Mouse (Mus musculus): Measurements from ENCODE around the gene Ccin. TPM values are rescaled to one million over a fixed set of nuclear protein-coding genes. Genes with fewer than 3 reads are reported as not detected.

Gene Ccin
- total and polyA plus RNA-seq, 3 experiments: not detected

DNA sequence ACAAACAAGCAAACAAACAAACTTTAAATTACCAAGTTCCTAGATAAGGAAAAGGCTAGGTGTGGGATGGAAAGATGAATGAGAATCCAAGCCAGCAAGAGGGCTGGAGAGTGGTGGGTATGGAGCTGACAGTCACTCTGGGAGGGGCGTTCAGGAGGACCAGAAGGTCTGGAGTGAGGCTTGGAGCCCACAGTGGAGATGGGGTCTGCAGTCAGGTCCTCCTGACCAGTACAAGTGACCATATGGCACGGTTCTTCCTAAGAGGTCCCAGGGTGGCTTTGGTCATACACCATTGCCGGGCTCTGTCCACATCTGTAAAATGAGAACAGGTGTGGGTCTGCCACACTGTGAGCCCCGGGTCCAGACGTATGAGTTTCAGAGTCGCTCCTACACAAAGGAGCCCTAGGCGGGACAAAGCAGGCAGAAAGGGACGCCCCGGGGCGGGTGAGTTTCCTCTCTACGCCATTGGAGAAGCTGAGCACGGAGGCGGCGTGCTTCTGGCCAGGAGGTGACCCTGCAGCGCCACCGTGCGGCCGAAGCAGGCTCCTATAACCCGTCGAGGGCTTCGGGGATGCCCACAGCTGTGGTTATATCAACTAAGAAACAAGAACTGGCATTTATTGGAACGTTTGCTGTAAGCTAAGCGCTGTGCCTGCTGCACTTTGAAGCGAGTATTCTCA is 1.1 kb upstream of the Ccin start:
- Histone ChIP-seq H3K9ac (ENCODE audit: insufficient read depth, low read depth) (peak overlapping the region; percentile 35), H3K9me3 (replicated peaks; ENCODE audit: low read length) (no peaks in the 10 kb centered on the region), H3K4me2 (ENCODE audit: insufficient read depth, low read depth, poor library complexity, severe bottlenecking) (peak overlapping the region; percentile 35; the same call in 1 of the 2 replicates), H3K4me1 (ENCODE audit: control insufficient read depth in 1 of 2, insufficient read depth in 2 of 2) (peaks cover 10 to 52% of the 10 kb centered on the region in 2 experiments; a peak in 3 of 4 replicates), H3K4me3 (replicated peaks in 1 of 3; ENCODE audit: low read depth in 2 of 3, low read length in 2 of 3, poor library complexity in 1 of 3) (peak overlapping the region in 1 of 3 experiments; percentile 29), H3K36me3 (replicated peaks in 1 of 2; ENCODE audit: control insufficient read depth in 1 of 2, insufficient read depth in 1 of 2, low read length in 1 of 2) (peaks cover 15 to 31% of the 10 kb centered on the region in 2 experiments), H3K27me3 (replicated peaks) (no peaks in the 10 kb centered on the region), H3K79me2 (replicated peaks; ENCODE audit: control insufficient read depth, extremely low read depth, insufficient read depth, poor library complexity, severe bottlenecking) (no peaks in the 10 kb centered on the region), H3K27ac (ENCODE audit: insufficient read depth, low read depth) (no peak overlapping the region)
- TF ChIP-seq KAT2A (IDR thresholded peaks at IDR 0.05; ENCODE audit: insufficient replicate concordance, low read length) (no peak), TCF12 (IDR thresholded peaks at IDR 0.05; ENCODE audit: low read depth, low read length) (peak; percentile 42; the same call in 1 of the 2 replicates), ZNF384 (IDR thresholded peaks at IDR 0.05; ENCODE audit: low read depth, low read length) (no peak), ZC3H11A (IDR thresholded peaks at IDR 0.05; ENCODE audit: low read depth, low read length) (peak; percentile 97), BHLHE40 (IDR thresholded peaks at IDR 0.05; ENCODE audit: low read depth, low read length) (0 out of 2 replicates have a peak, but pooled peaks have one; percentile 25), MAZ (IDR thresholded peaks at IDR 0.05; ENCODE audit: low read depth, low read length) (no peak), NELFE (IDR thresholded peaks at IDR 0.05; ENCODE audit: low read depth, low read length) (peak; percentile 37; the same call in 1 of the 2 replicates), MAX (IDR thresholded peaks at IDR 0.05; ENCODE audit: low read length) (peak; percentile 86), CHD1 (IDR thresholded peaks at IDR 0.05; ENCODE audit: low read depth, low read length) (no peak), CTCF (conservative IDR thresholded peaks at IDR 0.05 in 1 of 2, IDR thresholded peaks at IDR 0.05 in 1 of 2; ENCODE audit: low read depth in 2 of 2, low read length in 2 of 2) (peak; percentile 27 to 99; a peak in 3 of 4 replicates), GABPA (IDR thresholded peaks at IDR 0.05; ENCODE audit: insufficient replicate concordance, low read depth, low read length) (no peak), IRF4 (IDR thresholded peaks at IDR 0.05; ENCODE audit: low read depth, low read length) (peak; percentile 43; the same call in 1 of the 2 replicates), CHD2 (IDR thresholded peaks at IDR 0.05; ENCODE audit: low read length) (no peak), RAD21 (IDR thresholded peaks at IDR 0.05; ENCODE audit: low read depth, low read length) (peak; percentile 100), JUND (conservative IDR thresholded peaks at IDR 0.05; ENCODE audit: low read depth, low read length) (no peak), HCFC1 (IDR thresholded peaks at IDR 0.05; ENCODE audit: low read depth, low read length) (no peak), MYC (IDR thresholded peaks at IDR 0.05; ENCODE audit: low read depth, low read length) (peak; percentile 87), MEF2A (IDR thresholded peaks at IDR 0.05; ENCODE audit: borderline replicate concordance, low read depth, low read length) (peak; percentile 54; the same call in 1 of the 2 replicates), NRF1 (IDR thresholded peaks at IDR 0.05; ENCODE audit: low read depth, low read length) (peak; percentile 30; the same call in 1 of the 2 replicates), USF1 (IDR thresholded peaks at IDR 0.05; ENCODE audit: low read depth, low read length) (no peak), POLR2AphosphoS2 (IDR thresholded peaks at IDR 0.05; ENCODE audit: low read depth, low read length) (no peak), MXI1 (IDR thresholded peaks at IDR 0.05; ENCODE audit: low read depth, low read length) (0 out of 2 replicates have a peak, but pooled peaks have one; percentile 62), ZMIZ1 (IDR thresholded peaks at IDR 0.05; ENCODE audit: low read depth, low read length) (no peak), SMC3 (IDR thresholded peaks at IDR 0.05; ENCODE audit: low read depth, low read length) (peak; percentile 98), POLR2A (IDR thresholded peaks at IDR 0.05; ENCODE audit: low read depth, low read length) (peak; percentile 61), PAX5 (IDR thresholded peaks at IDR 0.05; ENCODE audit: low read length) (no peak)
- dilution Hi-C loops (cut with MboI; ENCODE audit: extremely low pct_ligation_motif_present, extremely low pct_unique_long_range_greater_than_20kb, low sequenced_read_pairs) (no loop called here), in situ Hi-C loops (cut with MboI; ENCODE audit: low pct_ligation_motif_present, low pct_unique_long_range_greater_than_20kb, low sequenced_read_pairs) (loop anchor here (5.0 to 25.0 kb wide), 2 partner anchors 55 to 245 kb away; partner anchors contain the start of genes Hrct1 and Spaar)
- DNase-seq (ENCODE audit: extremely low read depth): peak; percentile 93
